Mouse (Mus musculus) layer of hippocampus, adult 18-20 months (tissue): ENCODE results near the gene Krba1. TPM values are rescaled to one million over a fixed set of nuclear protein-coding genes. Genes with fewer than 3 reads are reported as not detected.

Experiments
- DNase-seq, 2 experiments: peaks; one replicate each; pipeline ENCODE4 v3.0.0; 2022; ENCODE audit warnings: low spot score in 2 of 2
- microRNA-seq, 2 experiments: library from miRNA; unstranded; fragments of <30 nt; microRNA quantifications; one replicate each; pipeline ENCODE4 v1.2.0; 2021
- total RNA-seq, 2 experiments: library from RNA; stranded (reverse); gene quantifications; 2 replicates each; pipeline ENCODE4 v1.2.3; 2021

Krba1 gene
- total RNA-seq, 2 experiments from 2014 or later, result 35.9 to 41.6 TPM

DNA sequence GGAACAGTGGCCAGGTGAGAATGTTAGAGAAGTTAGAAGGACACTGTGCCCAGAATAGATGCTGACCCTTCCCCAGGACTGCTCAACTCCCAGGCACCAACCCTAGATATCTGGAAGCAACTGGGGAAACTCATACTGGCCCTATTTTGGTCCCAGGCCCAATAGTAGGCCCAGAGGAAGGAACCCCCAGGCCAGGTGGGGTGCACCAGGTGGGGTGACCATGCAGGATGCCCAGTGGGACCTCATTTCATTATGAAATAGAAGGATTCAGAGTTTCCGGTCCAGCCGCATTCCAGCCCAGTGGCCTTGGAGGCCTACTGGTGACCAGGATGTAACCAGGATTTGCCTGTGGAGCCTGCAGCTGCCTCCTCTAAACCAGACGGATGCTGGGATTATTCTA is 51.5 kb downstream of the Krba1 start:
- DNase-seq, result no peak

DNA sequence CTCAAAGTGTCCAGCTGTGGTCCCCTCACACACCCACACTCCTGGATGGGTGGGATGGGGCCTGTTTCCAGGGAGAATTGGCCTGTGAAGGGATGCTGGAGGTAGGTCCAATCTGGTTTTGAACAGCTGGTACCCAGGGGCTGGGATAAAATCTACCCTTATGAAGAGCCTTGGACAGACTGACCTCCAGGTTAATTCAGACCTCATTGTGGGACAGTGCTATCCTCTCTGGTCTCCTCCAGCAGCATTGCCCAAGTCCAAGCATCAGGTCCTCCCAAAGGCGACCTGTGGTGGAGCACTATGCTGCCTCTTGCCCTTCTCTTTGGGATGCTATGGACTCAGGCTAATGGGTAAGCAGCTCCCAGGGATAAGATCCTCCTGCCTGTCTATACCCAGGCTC is 52.5 kb downstream of the Krba1 start, which contains the start of gene Sspo:
TSS of gene Sspo (plus strand) at position 301 of the 400 bp plus-strand sequence.
- no peak for DNase-seq

DNA sequence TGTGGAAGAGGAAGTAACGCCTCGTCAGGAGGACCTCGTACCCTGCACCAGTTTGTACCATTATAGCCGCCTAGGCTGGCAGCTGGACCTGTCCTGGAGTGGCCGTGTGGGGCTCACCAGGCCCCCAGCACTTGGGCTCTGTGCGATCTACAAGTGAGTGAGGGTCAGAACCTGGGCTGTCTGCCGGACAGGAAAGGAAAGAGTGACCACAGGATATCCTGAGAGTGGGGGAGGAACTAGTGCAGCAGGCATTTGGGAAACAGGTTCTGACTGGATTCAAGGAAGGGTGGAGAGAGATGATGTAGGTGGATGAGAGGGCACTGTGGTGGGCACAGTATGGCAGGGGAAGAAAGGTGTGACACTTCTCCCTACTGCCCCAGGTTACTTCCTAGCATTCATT is 53.1 kb downstream of the Krba1 start:
- no peak for DNase-seq

DNA sequence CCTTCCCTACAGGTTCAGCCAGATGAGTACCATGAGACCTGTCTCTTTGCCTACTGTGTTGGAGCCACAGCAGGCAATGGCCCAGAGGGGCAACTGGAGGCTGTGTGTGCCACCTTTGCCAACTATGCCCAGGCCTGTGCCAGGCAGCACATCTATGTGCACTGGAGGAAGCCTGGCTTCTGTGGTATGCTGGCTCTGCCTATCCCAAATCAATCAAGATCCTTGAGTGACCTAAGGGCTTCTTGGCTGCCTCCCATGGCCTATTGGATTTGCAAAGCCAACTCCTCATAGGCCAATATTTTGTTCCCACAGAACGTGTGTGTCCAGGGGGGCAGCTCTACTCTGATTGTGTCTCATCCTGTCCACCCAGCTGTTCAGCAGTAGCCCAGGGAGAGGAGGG is 56.8 kb downstream of the Krba1 start:
- no peak for DNase-seq

DNA sequence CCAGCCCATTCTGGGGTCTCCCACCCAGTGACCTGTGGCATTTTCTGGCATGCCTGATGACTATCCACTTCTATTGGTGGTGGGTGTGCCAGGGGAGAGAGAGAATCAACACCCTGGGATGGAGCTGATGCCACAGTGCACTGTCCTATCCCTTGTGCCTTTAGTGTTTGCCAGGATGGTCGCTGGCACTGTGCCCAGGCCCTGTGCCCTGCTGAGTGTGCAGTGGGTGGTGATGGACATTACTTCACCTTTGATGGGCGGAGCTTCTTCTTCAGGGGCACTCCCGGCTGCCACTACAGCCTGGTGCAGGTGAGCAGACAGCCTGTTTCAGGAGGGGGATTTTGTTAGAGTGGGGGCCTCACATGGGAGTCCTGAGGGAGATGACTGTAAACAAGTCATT is 57.4 kb downstream of the Krba1 start:
- no peak for DNase-seq

DNA sequence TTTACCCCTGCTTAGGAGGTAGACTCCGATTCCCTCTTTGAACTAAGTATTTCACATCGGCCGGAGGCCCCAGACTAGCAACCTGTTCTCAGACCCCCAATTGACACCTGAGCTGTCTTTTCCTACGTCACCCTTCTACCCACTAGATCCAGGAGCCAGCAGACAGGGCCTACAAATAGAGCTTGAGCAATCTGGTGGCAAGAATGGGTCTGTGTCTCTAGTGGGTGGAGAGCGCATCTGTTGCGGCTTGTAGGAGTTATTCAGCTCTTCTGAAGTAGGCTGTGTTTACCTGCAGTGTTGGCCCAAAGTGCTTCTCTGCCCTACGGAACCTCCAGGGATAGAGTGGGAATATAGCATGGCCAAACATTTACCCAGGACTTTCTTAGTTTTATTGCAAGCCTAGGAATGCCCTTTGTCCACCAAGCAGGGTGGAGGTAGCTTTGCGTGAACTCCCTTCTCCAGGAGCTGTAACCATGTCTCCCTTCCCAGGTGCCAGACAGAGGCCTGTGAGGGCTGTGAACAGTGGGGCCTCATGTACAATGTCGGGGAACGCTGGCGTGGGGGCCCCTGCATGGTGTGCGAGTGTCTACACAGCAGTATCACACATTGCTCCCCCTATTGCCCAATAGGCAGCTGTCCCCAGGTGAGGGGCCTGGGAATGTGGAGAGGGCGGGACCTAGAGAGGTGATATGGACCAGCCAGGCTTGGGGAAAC is 69.7 kb downstream of the Krba1 start:
- peak; percentile 19 to 40 for DNase-seq

DNA sequence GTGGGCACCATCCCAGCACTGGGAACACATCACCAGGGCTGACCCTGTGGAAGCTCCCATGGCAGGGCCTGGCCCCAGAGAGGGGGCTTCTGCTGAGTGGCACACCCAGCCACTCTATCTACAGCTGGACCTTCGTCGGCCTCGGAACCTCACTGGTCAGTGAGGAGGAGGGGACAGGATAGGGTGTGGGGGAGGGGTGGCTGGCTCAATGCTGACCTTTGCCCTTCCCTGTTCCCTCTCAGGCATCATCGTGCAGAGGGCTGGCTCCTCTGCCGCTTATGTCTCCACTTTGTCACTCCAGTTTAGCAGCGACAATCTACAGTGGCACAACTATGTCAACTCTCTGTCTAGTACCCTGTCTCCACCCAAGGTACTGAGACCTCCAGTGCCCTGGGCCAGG is 71.3 kb downstream of the Krba1 start:
- DNase-seq, result no peak

DNA sequence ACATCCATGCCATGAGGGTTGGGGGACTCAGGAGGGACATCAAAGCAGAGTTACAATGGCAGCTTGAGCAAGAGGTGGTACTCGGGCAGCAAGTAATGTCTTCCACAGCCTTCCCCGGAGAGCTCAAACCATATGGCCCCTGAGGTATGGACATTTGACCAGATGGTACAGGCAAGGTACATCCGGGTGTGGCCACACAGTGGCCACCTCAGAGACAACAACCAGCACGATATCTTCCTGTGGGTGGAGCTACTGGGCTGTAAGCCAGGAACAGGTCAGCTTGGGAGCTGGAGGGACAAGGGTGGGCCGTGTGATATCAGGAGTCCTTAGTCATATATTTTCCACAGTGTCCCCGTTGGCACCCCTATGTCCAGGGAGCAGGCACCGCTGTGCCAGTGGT is 72.1 kb downstream of the Krba1 start:
- no peak for DNase-seq

Small RNA genes within 50 kb of the gene (microRNA-seq; reads per million reads assigned to microRNA genes)
- gene Gm24325, result 0 reads per million in 2 experiments

Other genes starting within 250 kb of the Krba1 start
- 10 to 100 TPM; 22.3 TPM for gene Zfp467, start 50.2 kb downstream of the Krba1 start, total RNA-seq
- gene Sspo, start 52.6 kb downstream of the Krba1 start, total RNA-seq, result under 1 TPM; 0.56 to 0.74 TPM
- gene Atp6v0e2, start 142.0 kb downstream of the Krba1 start, total RNA-seq, result 100 to 1,000 TPM; 440 to 446 TPM
- 10 to 100 TPM; 32.3 to 37.6 TPM for gene Lrrc61, start 159.2 kb downstream of the Krba1 start, total RNA-seq
- gene Rarres2, start 177.2 kb downstream of the Krba1 start, total RNA-seq, result 10 to 100 TPM; 14.9 to 18.0 TPM
- not detected for gene Gm45021, start 194.0 kb downstream of the Krba1 start, total RNA-seq
- 10 to 100 TPM; 48.0 to 51.0 TPM for gene Repin1, start 198.3 kb downstream of the Krba1 start, total RNA-seq
- not detected for gene Gm44965, start 198.4 kb downstream of the Krba1 start, total RNA-seq
- 1 to 10 TPM; 7.1 to 8.2 TPM for gene Zfp775, start 206.5 kb downstream of the Krba1 start, total RNA-seq
- gene AI854703, start 231.2 kb downstream of the Krba1 start, total RNA-seq, result 10 to 100 TPM; 13.4 to 13.6 TPM